10 mouse cellular contexts compared by ENCODE assay signal in the genomic region with DNA sequence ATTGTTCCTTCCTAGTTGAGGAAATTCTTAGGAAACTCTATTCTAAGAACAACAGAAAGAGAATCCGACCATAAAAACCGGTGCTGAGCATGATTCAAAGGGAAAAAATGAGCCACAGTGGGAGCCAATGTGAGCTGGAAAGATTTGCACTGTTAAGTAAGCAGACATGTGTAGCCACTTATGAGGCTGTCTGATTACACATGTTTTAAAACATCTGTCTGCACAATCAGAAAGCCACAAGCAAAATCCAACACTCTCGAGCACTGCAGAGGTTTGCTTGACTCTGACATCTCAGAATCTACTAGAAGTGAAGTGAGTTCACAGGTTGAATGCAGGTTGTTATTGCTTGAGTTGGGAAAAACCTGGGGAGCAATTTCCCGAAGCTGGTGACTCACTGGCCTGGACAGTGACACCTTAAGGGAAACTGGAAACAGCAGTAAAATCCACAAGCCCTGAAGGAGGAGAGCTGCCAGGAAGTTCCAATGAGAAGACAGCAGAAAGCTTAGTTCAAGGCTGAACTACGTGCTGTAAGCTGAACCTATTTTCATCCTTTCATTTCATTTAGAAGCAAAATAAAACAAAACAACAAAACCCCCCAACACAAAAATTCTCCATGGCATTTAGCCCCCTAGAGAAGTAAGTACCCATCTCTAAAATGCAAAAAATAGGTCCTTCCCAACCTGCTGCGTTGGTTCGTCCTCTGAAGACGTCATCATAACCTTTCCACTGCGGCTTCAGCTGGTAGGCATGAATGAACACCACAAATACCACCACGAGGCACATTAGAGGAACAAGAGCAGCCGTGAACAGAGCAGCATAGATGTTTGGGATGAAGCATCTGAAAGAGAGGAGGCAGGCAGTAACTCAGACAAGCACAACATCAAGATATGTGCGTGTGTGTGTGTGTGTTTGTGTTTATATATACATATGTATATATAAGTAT.
A peak's percentile ranks its signal among the peaks of the same experiment; 100 is the strongest.
DNase-seq lines count a peak whose midpoint lies in the region; ATAC-seq and TF ChIP-seq lines count a peak whose summit lies in the region.
"Had no signal": no experiment of that assay in that cellular context is flagged by ENCODE, and none has a peak within 500 bp of the region (broad histone marks: within the 10 kb centered on the region; RNA-seq: fewer than 3 reads in every experiment).

No protein-coding gene starts in this region.

- WGBS in lung, postnatal 0 days = 73% methylated on average over 12 of the region's 12 CpGs
- WGBS in heart, embryonic 13.5 days = 61% methylated on average over 12 of the region's 12 CpGs
- 67% methylated on average over 12 of the region's 12 CpGs for WGBS in stomach, embryonic 15.5 days

- no peak overlapping the region for H3K4me2 ChIP-seq in lung, postnatal 0 days (replicated peaks; ENCODE audit: low read depth, low read length)
- H3K4me2 ChIP-seq in heart, embryonic 13.5 days = no peak overlapping the region
- H3K4me2 ChIP-seq in stomach, embryonic 15.5 days = no peak overlapping the region
- H3K4me2 ChIP-seq: forebrain, embryonic 13.5 days; lung, embryonic 14.5 days had no signal

- no peaks in the 10 kb centered on the region for H3K36me3 ChIP-seq in lung, postnatal 0 days (ENCODE audit: insufficient read depth, low read length)
- H3K36me3 ChIP-seq in heart, embryonic 13.5 days = no peaks in the 10 kb centered on the region
- no peaks in the 10 kb centered on the region for H3K36me3 ChIP-seq in stomach, embryonic 15.5 days

- ATAC-seq in lung, postnatal 0 days = no peak
- ATAC-seq in heart, embryonic 13.5 days (ENCODE audit: extremely low read depth, insufficient number of reproducible peaks, low FRiP score, low TSS enrichment) = no peak
- no peak for ATAC-seq in stomach, embryonic 15.5 days (ENCODE audit: insufficient read depth, low FRiP score, low read depth)

- DNase-seq in lung, postnatal 0 days (ENCODE audit: low spot score) = peak; percentile 27
- no peak for DNase-seq in lung, adult 18-20 months
- peak; percentile 7 for DNase-seq in brain, embryonic 14.5 days (ENCODE audit: low read depth)
- DNase-seq in left cerebral cortex, adult 8-10 months (ENCODE audit: low spot score in 2 of 2) = no peak
- no peak for DNase-seq in MN1 (ENCODE audit: low spot score)
- DNase-seq: cerebellum, adult 11-12 months had no signal

- H3K27ac ChIP-seq in lung, postnatal 0 days (ENCODE audit: low read length) = no peak overlapping the region
- H3K27ac ChIP-seq in heart, embryonic 13.5 days (replicated peaks) = 0 out of 2 replicates have a peak overlapping the region, but pooled peaks have one; percentile 15
- H3K27ac ChIP-seq in stomach, embryonic 15.5 days = peak overlapping the region; percentile 21; the same call in 1 of the 2 replicates
- H3K27ac ChIP-seq: forebrain, embryonic 13.5 days had no signal

- no peaks in the 10 kb centered on the region for H3K9me3 ChIP-seq in lung, postnatal 0 days (ENCODE audit: low read length)
- H3K9me3 ChIP-seq in heart, embryonic 13.5 days = no peaks in the 10 kb centered on the region
- no peaks in the 10 kb centered on the region for H3K9me3 ChIP-seq in stomach, embryonic 15.5 days
- H3K9me3 ChIP-seq: forebrain, embryonic 13.5 days had no signal

- TF ChIP-seq EP300 in lung, postnatal 0 days (IDR thresholded peaks at IDR 0.05) = no peak

- TF ChIP-seq CTCF in lung, postnatal 0 days (IDR thresholded peaks at IDR 0.05) = no peak
- no peak for TF ChIP-seq CTCF in brain, embryonic 14.5 days (IDR thresholded peaks at IDR 0.05; ENCODE audit: borderline replicate concordance, extremely low read depth, insufficient read depth, insufficient read length)

- TF ChIP-seq POLR2A in brain, embryonic 14.5 days (IDR thresholded peaks at IDR 0.05; ENCODE audit: borderline replicate concordance, extremely low read depth, insufficient read depth, insufficient read length, poor library complexity, severe bottlenecking) = no peak

- H3K4me3 ChIP-seq in lung, postnatal 0 days (ENCODE audit: low read depth, low read length) = no peak overlapping the region
- H3K4me3 ChIP-seq in heart, embryonic 13.5 days = no peak overlapping the region
- H3K4me3 ChIP-seq in stomach, embryonic 15.5 days (replicated peaks) = no peak overlapping the region
- H3K4me3 ChIP-seq: forebrain, embryonic 13.5 days had no signal

- H3K27me3 ChIP-seq in lung, postnatal 0 days (replicated peaks; ENCODE audit: insufficient read depth, low read length) = no peaks in the 10 kb centered on the region
- no peaks in the 10 kb centered on the region for H3K27me3 ChIP-seq in heart, embryonic 13.5 days (replicated peaks)
- no peaks in the 10 kb centered on the region for H3K27me3 ChIP-seq in stomach, embryonic 15.5 days (replicated peaks)
- H3K27me3 ChIP-seq: forebrain, embryonic 13.5 days had no signal

- H3K9ac ChIP-seq in lung, postnatal 0 days (replicated peaks; ENCODE audit: low read depth) = no peak overlapping the region
- H3K9ac ChIP-seq in heart, embryonic 13.5 days = no peak overlapping the region
- no peak overlapping the region for H3K9ac ChIP-seq in stomach, embryonic 15.5 days
- H3K9ac ChIP-seq: forebrain, embryonic 13.5 days; lung, embryonic 14.5 days had no signal

- H3K4me1 ChIP-seq in lung, postnatal 0 days (ENCODE audit: insufficient read depth, low read depth, low read length) = no peaks in the 10 kb centered on the region
- peaks cover 15% of the 10 kb centered on the region for H3K4me1 ChIP-seq in heart, embryonic 13.5 days
- H3K4me1 ChIP-seq in stomach, embryonic 15.5 days = peaks cover 3% of the 10 kb centered on the region; the same call in 1 of the 2 replicates

Comparison
In these comparisons a context has a peak if more than half of its experiments do, and no peak if none do; other contexts are left out.
1. DNase-seq: peak in lung, postnatal 0 days (single experiment) and brain, embryonic 14.5 days (single experiment); none in lung, adult 18-20 months (0 of 2), left cerebral cortex, adult 8-10 months (0 of 2) and MN1 (single experiment).